Mouse (Mus musculus): ENCODE data around the gene Wsb1. TPM values are rescaled to one million over a fixed set of nuclear protein-coding genes. Genes with fewer than 3 reads are reported as not detected.

Gene Wsb1
- polyA plus RNA-seq (2014; fragmentation: Illumina TruSeq; extraction: RNeasy Lipid Tissue Mini Kit (QIAGEN cat#74804); ENCODE audit: low read depth, low replicate concordance) = 31.8 TPM

DNA sequence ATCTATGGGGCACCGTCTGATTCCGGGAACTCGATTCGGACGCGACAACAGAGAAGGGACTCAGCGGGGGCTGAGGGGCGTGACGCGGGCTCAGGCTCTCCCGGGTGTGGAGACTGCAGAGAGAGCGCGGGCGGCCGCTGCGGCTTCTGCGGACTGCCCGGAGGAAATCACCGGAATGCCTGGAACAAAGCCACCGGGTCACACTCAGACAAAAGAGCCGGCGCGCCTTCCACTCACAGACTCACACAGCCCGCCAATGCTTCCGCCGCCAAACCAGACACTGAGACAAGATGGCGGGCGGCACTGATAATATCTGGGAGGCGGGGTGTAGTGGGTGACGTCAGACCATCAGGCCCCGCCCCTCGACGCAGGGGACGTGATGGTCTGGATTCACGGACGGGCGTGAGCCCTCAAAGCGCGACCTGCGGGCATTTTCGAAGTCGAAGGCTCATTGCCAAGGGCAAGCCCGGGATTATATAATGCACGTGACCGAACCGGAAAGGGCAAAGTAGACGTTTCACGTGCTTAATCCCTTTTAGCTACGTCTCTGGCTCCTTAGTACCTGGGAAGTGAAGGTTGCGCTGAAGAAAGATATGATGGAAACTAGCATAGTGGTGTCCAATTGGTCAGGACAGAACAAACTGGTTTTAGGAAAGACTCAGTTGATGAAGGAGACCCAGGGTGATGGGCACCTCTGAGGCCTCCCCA lies at the start of gene Wsb1:
TSS of gene Wsb1 (minus strand) at position 281 of the 708 bp plus-strand sequence.

GRCm38 (mm10) chr11:79296856-79297491 lies 42.5 kb upstream of the Wsb1 start, which contains the start of gene Gm9964:
Gm9964 (minus strand) TSS chr11:79296906.

Other genes with a start within 250 kb of the Wsb1 start
- 4.9 TPM for gene Ksr1, start 108.3 kb downstream of the Wsb1 start, polyA plus RNA-seq (2014; fragmentation: Illumina TruSeq; extraction: RNeasy Lipid Tissue Mini Kit (QIAGEN cat#74804); ENCODE audit: low read depth, low replicate concordance)
- not detected for gene Gm9964, start 42.2 kb upstream of the Wsb1 start, polyA plus RNA-seq (2014; fragmentation: Illumina TruSeq; extraction: RNeasy Lipid Tissue Mini Kit (QIAGEN cat#74804); ENCODE audit: low read depth, low replicate concordance)
- 11.1 TPM for gene Nf1, start 85.0 kb upstream of the Wsb1 start, polyA plus RNA-seq (2014; fragmentation: Illumina TruSeq; extraction: RNeasy Lipid Tissue Mini Kit (QIAGEN cat#74804); ENCODE audit: low read depth, low replicate concordance)
- gene Omg, start 249.4 kb upstream of the Wsb1 start, polyA plus RNA-seq (2014; fragmentation: Illumina TruSeq; extraction: RNeasy Lipid Tissue Mini Kit (QIAGEN cat#74804); ENCODE audit: low read depth, low replicate concordance) = not detected